Mouse (Mus musculus) CH12.LX (cell line): Measurements from ENCODE around the gene Mafb.

Experiments
- CHD2 ChIP-seq: IDR thresholded peaks from 2 replicates; pipeline ENCODE4 v1.6.1; 2011; ENCODE audit warnings: low read length, improper control_type of control experiment
- CTCF ChIP-seq, 2 experiments: IDR thresholded peaks in 1 of 2; conservative IDR thresholded peaks in 1 of 2; 2 replicates each; pipeline ENCODE4 v1.5.1; 2011 to 2012; ENCODE audit warnings: low read depth in 2 of 2, low read length in 2 of 2, improper control_type of control experiment in 1 of 2, inconsistent platforms in 1 of 2, mild to moderate bottlenecking in 1 of 2, moderate library complexity in 1 of 2
- ETS1 ChIP-seq: conservative IDR thresholded peaks from 2 replicates; pipeline ENCODE4 v1.6.1; 2012; ENCODE audit warnings: low read depth, mild to moderate bottlenecking, inconsistent platforms, low read length, improper control_type of control experiment, moderate library complexity
- HCFC1 ChIP-seq: IDR thresholded peaks from 2 replicates; pipeline ENCODE4 v1.6.1; 2012; ENCODE audit warnings: low read depth, mild to moderate bottlenecking, inconsistent platforms, low read length, improper control_type of control experiment
- MAFK ChIP-seq: IDR thresholded peaks from 2 replicates; pipeline ENCODE4 v1.6.1; 2011; ENCODE audit warnings: low read length, improper control_type of control experiment; ENCODE audit not compliant: insufficient replicate concordance
- MXI1 ChIP-seq: IDR thresholded peaks from 2 replicates; pipeline ENCODE4 v1.6.1; 2011; ENCODE audit warnings: mild to moderate bottlenecking, low read depth, low read length, improper control_type of control experiment
- POLR2A ChIP-seq: IDR thresholded peaks from 2 replicates; pipeline ENCODE4 v1.6.1; 2011; ENCODE audit warnings: low read depth, mild to moderate bottlenecking, improper control_type of control experiment, low read length
- POLR2AphosphoS2 ChIP-seq: IDR thresholded peaks from 2 replicates; pipeline ENCODE4 v1.6.1; 2011; ENCODE audit warnings: low read depth, low read length, improper control_type of control experiment
- RAD21 ChIP-seq: IDR thresholded peaks from 2 replicates; pipeline ENCODE4 v1.6.1; 2011; ENCODE audit warnings: low read depth, mild to moderate bottlenecking, low read length, improper control_type of control experiment, moderate library complexity
- TCF12 ChIP-seq: IDR thresholded peaks from 2 replicates; pipeline ENCODE4 v1.6.1; 2014; ENCODE audit warnings: low read depth, mild to moderate bottlenecking, inconsistent platforms, low read length, improper control_type of control experiment
- USF1 ChIP-seq: IDR thresholded peaks from 2 replicates; pipeline ENCODE4 v1.6.1; 2014; ENCODE audit warnings: low read depth, mild to moderate bottlenecking, inconsistent platforms, low read length, improper control_type of control experiment
- ZC3H11A ChIP-seq: IDR thresholded peaks from 2 replicates; pipeline ENCODE4 v1.6.1; 2012; ENCODE audit warnings: low read depth, mild to moderate bottlenecking, inconsistent platforms, low read length, improper control_type of control experiment
- ZKSCAN1 ChIP-seq: IDR thresholded peaks from 2 replicates; pipeline ENCODE4 v1.6.1; 2012; ENCODE audit warnings: low read depth, inconsistent platforms, low read length, improper control_type of control experiment, borderline replicate concordance

GRCm38 (mm10) chr2:160340121-160340520 lies 26.7 kb downstream of the Mafb start:
- TF ChIP-seq CTCF (conservative IDR thresholded peaks at IDR 0.05 in 1 of 2, IDR thresholded peaks at IDR 0.05 in 1 of 2; ENCODE audit: low read depth in 2 of 2, low read length in 2 of 2) (no peak), TCF12 (no peak), ZKSCAN1 (no peak), RAD21 (no peak), MAFK (no peak), ETS1 (no peak), POLR2A (no peak), HCFC1 (no peak), POLR2AphosphoS2 (no peak), ZC3H11A (no peak), MXI1 (no peak), CHD2 (no peak), USF1 (no peak)
